Mouse (Mus musculus) ES-Bruce4 (cell line): ENCODE measurements around the gene Men1.

Source experiments
- CTCF ChIP-seq: IDR thresholded peaks from one replicate; pipeline ENCODE4 v1.8.1; 2011; ENCODE audit warnings: low read depth, low read length
- EP300 ChIP-seq: IDR thresholded peaks from 2 replicates; pipeline ENCODE4 v1.6.1; 2011; ENCODE audit warnings: low read depth, low read length; ENCODE audit not compliant: insufficient read depth
- POLR2A ChIP-seq: IDR thresholded peaks from one replicate; pipeline ENCODE4 v1.8.1; 2011; ENCODE audit warnings: low read length; ENCODE audit not compliant: insufficient read depth

DNA sequence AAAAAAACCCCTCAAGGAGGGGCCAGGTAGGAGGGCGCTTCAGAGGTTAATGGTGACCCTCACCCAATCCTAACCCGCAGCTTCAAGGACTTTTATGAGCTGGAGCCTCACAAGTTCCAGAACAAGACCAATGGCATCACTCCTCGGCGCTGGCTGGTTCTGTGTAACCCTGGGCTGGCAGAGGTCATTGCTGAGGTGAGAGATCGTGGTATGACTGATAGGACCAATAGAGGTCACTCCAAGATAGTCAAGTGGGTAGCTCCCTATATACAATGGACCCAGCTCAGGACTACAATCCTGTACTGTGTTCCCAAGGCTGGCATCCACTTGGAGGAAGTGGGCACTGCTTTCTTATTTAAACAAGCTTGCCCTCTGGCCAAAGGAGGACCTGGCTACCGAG, 55.5 kb downstream of the Men1 start:
- no peak for TF ChIP-seq CTCF
- no peak for TF ChIP-seq POLR2A
- no peak for TF ChIP-seq EP300
